Mouse (Mus musculus): Measurements from ENCODE around the gene Fxyd7. TPM values are rescaled to one million over a fixed set of nuclear protein-coding genes. Genes with fewer than 3 reads are reported as not detected.

The Fxyd7 gene
- polyA plus RNA-seq, 1 experiment, result not detected

DNA sequence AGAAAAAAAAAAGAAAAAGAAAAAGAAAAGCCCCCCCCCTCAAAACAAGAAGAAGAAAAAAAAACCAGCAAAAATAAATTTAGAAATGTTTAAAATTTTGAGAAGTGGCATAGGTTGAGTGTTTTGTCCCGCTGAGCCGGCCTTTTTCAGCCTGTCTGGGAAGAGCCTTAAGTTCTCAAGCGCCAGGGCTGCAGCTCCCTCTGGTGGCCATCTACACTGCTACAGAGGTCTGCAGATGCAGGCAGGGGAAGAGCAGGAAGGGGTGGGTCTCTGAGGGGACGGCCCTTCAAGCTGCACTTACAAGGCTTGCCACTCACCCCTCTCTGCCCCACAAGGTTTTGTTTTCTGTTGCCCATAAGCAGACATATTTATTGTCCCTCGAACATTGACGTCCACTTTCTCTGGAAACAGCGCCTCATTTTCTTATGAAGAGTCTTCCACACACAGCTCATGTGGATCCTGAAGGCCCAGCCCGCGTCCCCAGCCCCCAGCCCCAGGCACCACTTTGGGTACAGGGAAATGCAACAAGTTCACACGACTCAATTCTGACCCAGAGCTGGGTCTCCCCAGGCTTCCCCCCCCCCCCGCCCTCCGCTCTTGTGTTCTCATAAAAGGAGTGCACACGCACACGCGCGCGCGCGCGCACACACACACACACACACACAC, 46.4 kb upstream of the Fxyd7 start:
- Histone ChIP-seq H3K4me3 (no peak overlapping the region), H3K27me3 (ENCODE audit: control insufficient read depth, insufficient read depth, insufficient read length) (peaks cover 21% of the 10 kb centered on the region), H3K4me2 (ENCODE audit: low read depth) (no peak overlapping the region), H3ac (ENCODE audit: control insufficient read depth, insufficient read length) (no peak overlapping the region), H3K36me3 (ENCODE audit: control insufficient read depth, insufficient read depth) (no peaks in the 10 kb centered on the region), H3K79me2 (ENCODE audit: control insufficient read depth, insufficient read depth) (no peaks in the 10 kb centered on the region)
- TF ChIP-seq POLR2A (IDR thresholded peaks at IDR 0.05; ENCODE audit: insufficient read length, low read depth) (no peak), CEBPB (IDR thresholded peaks at IDR 0.05; ENCODE audit: insufficient read depth, poor library complexity, severe bottlenecking) (no peak), TCF3 (IDR thresholded peaks at IDR 0.05; ENCODE audit: insufficient read length, low read depth) (no peak), MYOG (IDR thresholded peaks at IDR 0.05; ENCODE audit: control insufficient read depth in 1 of 3, insufficient read depth in 1 of 3, insufficient read length in 2 of 3, low read depth in 2 of 3) (no peak), MYOD1 (IDR thresholded peaks at IDR 0.05; ENCODE audit: control insufficient read depth in 1 of 3, insufficient read length in 2 of 3, low read depth in 2 of 3) (no peak), MAX (IDR thresholded peaks at IDR 0.05; ENCODE audit: low read depth) (no peak), USF1 (IDR thresholded peaks at IDR 0.05; ENCODE audit: low read depth) (no peak), REST (IDR thresholded peaks at IDR 0.05; ENCODE audit: insufficient read depth, insufficient read length) (no peak), POLR2AphosphoS2 (IDR thresholded peaks at IDR 0.05; ENCODE audit: insufficient read length, low read depth) (no peak), E2F4 (IDR thresholded peaks at IDR 0.05; ENCODE audit: insufficient read depth) (no peak), SRF (IDR thresholded peaks at IDR 0.05; ENCODE audit: control insufficient read depth, insufficient read length, low read depth) (no peak), TCF12 (IDR thresholded peaks at IDR 0.05; ENCODE audit: insufficient read depth, poor library complexity, severe bottlenecking) (no peak)

DNA sequence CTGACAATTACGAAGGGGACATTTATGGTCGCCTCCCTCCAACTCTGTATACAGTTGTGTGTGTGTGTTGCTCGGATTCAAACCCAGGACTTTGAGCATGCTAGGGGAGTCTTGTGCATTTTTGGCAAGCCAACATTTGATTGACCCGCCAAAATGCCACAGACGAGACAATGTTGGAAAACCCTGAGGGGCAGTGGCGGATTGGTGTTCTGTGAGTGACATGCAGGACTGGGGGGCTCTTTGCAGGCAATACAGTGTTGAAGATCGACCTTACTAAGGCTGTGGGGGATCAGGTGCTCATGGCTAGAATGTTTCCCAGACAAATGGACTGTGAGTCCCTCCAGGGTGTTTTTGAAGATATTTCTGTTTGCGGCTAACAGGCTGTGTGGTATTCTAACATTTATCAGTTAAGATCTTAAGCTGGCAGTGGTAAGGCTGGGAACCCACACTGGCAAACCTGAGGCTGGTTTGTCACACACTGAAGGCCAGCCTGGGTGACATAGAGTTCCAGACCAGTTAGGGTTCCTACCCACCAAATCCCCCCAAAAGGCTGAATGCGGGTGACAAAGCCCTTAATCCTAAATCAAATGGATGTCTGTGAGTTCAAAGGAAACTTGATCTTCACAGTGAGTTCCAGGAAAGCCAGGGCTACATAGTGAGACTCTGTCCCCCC, 45.8 kb upstream of the Fxyd7 start:
- H3ac ChIP-seq (ENCODE audit: control insufficient read depth, insufficient read length), result no peak overlapping the region
- peaks cover 17% of the 10 kb centered on the region for H3K27me3 ChIP-seq (ENCODE audit: control insufficient read depth, insufficient read depth, insufficient read length)
- H3K79me2 ChIP-seq (ENCODE audit: control insufficient read depth, insufficient read depth), result no peaks in the 10 kb centered on the region
- TF ChIP-seq MYOG (IDR thresholded peaks at IDR 0.05; ENCODE audit: control insufficient read depth in 1 of 3, insufficient read depth in 1 of 3, insufficient read length in 2 of 3, low read depth in 2 of 3) (no peak), MYOD1 (IDR thresholded peaks at IDR 0.05; ENCODE audit: control insufficient read depth in 1 of 3, insufficient read length in 2 of 3, low read depth in 2 of 3) (no peak), TCF12 (IDR thresholded peaks at IDR 0.05; ENCODE audit: insufficient read depth, poor library complexity, severe bottlenecking) (no peak), USF1 (IDR thresholded peaks at IDR 0.05; ENCODE audit: low read depth) (no peak), POLR2AphosphoS2 (IDR thresholded peaks at IDR 0.05; ENCODE audit: insufficient read length, low read depth) (no peak), POLR2A (IDR thresholded peaks at IDR 0.05; ENCODE audit: insufficient read length, low read depth) (no peak), TCF3 (IDR thresholded peaks at IDR 0.05; ENCODE audit: insufficient read length, low read depth) (no peak), REST (IDR thresholded peaks at IDR 0.05; ENCODE audit: insufficient read depth, insufficient read length) (no peak), MAX (IDR thresholded peaks at IDR 0.05; ENCODE audit: low read depth) (no peak), E2F4 (IDR thresholded peaks at IDR 0.05; ENCODE audit: insufficient read depth) (no peak), SRF (IDR thresholded peaks at IDR 0.05; ENCODE audit: control insufficient read depth, insufficient read length, low read depth) (no peak)
- no peak overlapping the region for H3K4me2 ChIP-seq (ENCODE audit: low read depth)
- no peaks in the 10 kb centered on the region for H3K36me3 ChIP-seq (ENCODE audit: control insufficient read depth, insufficient read depth)
- H3K4me3 ChIP-seq, result no peak overlapping the region

DNA sequence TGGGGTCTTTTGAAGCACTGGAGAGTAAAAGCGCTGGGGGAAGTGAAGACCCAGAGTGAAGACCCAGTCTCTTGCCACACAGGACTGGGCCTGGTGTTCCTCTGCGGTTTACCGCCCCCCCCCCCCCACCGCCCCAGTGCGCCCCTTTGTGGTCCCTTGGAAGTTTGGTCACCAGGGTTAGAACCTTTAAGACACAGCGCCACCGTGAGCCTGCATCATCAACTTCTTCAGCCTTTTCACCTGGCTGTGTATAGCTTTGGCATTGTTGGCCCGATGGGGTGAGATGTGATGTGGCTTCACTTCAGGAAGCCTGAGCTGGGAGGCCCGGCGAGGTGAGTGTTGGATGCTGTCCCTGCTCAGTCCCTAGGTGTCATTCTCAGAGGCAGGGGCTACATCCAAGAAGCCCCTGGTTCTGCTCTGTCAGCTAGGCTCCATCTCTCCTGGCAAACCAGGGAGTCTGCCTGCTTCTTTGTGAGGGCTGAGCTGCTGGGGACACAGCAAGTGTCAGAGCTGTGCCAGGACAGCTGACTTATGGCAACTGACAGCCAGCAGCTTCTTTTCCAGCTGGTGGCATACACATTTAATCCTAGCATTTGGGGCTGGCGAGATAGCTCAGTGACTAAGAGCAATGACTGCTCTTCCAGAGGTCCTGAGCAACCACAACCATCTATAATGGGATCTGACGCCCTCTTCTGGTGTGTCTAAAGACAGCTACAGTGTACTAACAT, 43.7 kb upstream of the Fxyd7 start:
- Histone ChIP-seq H3K4me2 (ENCODE audit: low read depth) (no peak overlapping the region), H3K36me3 (ENCODE audit: control insufficient read depth, insufficient read depth) (no peaks in the 10 kb centered on the region), H3K79me2 (ENCODE audit: control insufficient read depth, insufficient read depth) (no peaks in the 10 kb centered on the region), H3K4me3 (no peak overlapping the region), H3K27me3 (ENCODE audit: control insufficient read depth, insufficient read depth, insufficient read length) (peaks cover 12% of the 10 kb centered on the region), H3ac (ENCODE audit: control insufficient read depth, insufficient read length) (no peak overlapping the region)
- TF ChIP-seq MYOG (IDR thresholded peaks at IDR 0.05; ENCODE audit: control insufficient read depth in 1 of 3, insufficient read depth in 1 of 3, insufficient read length in 2 of 3, low read depth in 2 of 3), result peak in 1 of 3 experiments; percentile 16
- no peak for TF ChIP-seq E2F4 (IDR thresholded peaks at IDR 0.05; ENCODE audit: insufficient read depth)

GRCm38 (mm10) chr7:31089721-31090120, 38.5 kb upstream of the Fxyd7 start:
- H3ac ChIP-seq (ENCODE audit: control insufficient read depth, insufficient read length), result no peak overlapping the region
- H3K79me2 ChIP-seq (ENCODE audit: control insufficient read depth, insufficient read depth), result no peaks in the 10 kb centered on the region
- H3K27me3 ChIP-seq (ENCODE audit: control insufficient read depth, insufficient read depth, insufficient read length), result peaks cover 12% of the 10 kb centered on the region
- no peak overlapping the region for H3K4me3 ChIP-seq
- no peaks in the 10 kb centered on the region for H3K36me3 ChIP-seq (ENCODE audit: control insufficient read depth, insufficient read depth)
- H3K4me2 ChIP-seq (ENCODE audit: low read depth), result no peak overlapping the region
- no peak for TF ChIP-seq POLR2AphosphoS2 (IDR thresholded peaks at IDR 0.05; ENCODE audit: insufficient read length, low read depth)

GRCm38 (mm10) chr7:31088206-31088605, 36.9 kb upstream of the Fxyd7 start:
- TF ChIP-seq E2F4 (IDR thresholded peaks at IDR 0.05; ENCODE audit: insufficient read depth) (no peak), MYOD1 (IDR thresholded peaks at IDR 0.05; ENCODE audit: control insufficient read depth in 1 of 3, insufficient read length in 2 of 3, low read depth in 2 of 3) (no peak), MAX (IDR thresholded peaks at IDR 0.05; ENCODE audit: low read depth) (no peak), REST (IDR thresholded peaks at IDR 0.05; ENCODE audit: insufficient read depth, insufficient read length) (no peak), TCF3 (IDR thresholded peaks at IDR 0.05; ENCODE audit: insufficient read length, low read depth) (no peak), SRF (IDR thresholded peaks at IDR 0.05; ENCODE audit: control insufficient read depth, insufficient read length, low read depth) (no peak), MYOG (IDR thresholded peaks at IDR 0.05; ENCODE audit: control insufficient read depth in 1 of 3, insufficient read depth in 1 of 3, insufficient read length in 2 of 3, low read depth in 2 of 3) (no peak), TCF12 (IDR thresholded peaks at IDR 0.05; ENCODE audit: insufficient read depth, poor library complexity, severe bottlenecking) (no peak), CEBPB (IDR thresholded peaks at IDR 0.05; ENCODE audit: insufficient read depth, poor library complexity, severe bottlenecking) (no peak), POLR2A (IDR thresholded peaks at IDR 0.05; ENCODE audit: insufficient read length, low read depth) (no peak)
- Histone ChIP-seq H3K4me3 (no peak overlapping the region), H3ac (ENCODE audit: control insufficient read depth, insufficient read length) (no peak overlapping the region), H3K36me3 (ENCODE audit: control insufficient read depth, insufficient read depth) (no peaks in the 10 kb centered on the region), H3K4me2 (ENCODE audit: low read depth) (no peak overlapping the region), H3K27me3 (ENCODE audit: control insufficient read depth, insufficient read depth, insufficient read length) (no peaks in the 10 kb centered on the region), H3K79me2 (ENCODE audit: control insufficient read depth, insufficient read depth) (no peaks in the 10 kb centered on the region)

All from myocyte (in vitro differentiated cells).